Mouse (Mus musculus): ENCODE results near the gene Zfp414.

The Zfp414 gene

GRCm38 (mm10) chr17:33649781-33650475, 21.0 kb downstream of the Zfp414 start:
- no peak for DNase-seq (ENCODE audit: low read depth, low spot score)

DNA sequence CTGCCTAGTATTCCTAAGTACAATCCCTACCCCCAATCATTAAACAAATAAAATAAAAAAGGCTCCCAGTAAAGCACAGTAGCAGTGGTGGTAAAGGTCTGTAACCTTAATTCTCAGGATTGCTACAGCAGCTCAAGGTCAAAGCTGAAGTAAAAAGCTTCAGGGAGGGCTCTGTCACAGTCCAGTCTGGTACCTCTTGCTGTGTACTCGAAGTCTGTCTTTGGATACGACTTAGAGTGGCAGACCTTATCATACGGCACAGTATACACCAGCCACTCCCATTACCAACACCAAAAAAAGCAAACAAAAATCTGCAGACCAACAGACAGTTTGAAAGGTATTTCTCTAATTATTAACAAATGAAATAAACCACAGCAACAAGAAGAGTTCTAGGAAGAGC, 37.9 kb downstream of the Zfp414 start:
- no peak for DNase-seq (ENCODE audit: low read depth, low spot score)

DNA sequence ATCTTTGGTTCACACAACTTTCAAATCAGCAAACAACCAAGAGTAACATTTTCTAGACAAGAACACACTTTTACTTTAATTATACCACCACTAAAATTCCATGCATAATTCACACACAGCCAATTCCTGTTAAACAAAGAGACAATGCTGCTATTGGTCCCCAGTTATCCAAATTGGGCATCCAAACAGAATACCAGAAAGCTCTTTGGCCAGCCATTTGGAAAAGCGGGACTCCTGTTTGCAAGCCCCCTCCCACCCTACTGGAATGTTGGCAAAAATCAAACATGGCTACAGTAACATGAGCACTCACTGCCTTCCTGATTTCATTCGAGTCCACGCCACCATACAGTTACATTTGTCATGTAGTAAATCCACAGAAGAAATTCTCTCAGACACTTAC, 40.8 kb downstream of the Zfp414 start:
- DNase-seq (ENCODE audit: low read depth, low spot score): no peak

GRCm38 (mm10) chr17:33673837-33674236, 44.9 kb downstream of the Zfp414 start:
- DNase-seq (ENCODE audit: low read depth, low spot score): no peak

GRCm38 (mm10) chr17:33675452-33675851, 46.6 kb downstream of the Zfp414 start:
- DNase-seq (ENCODE audit: low read depth, low spot score): no peak

DNA sequence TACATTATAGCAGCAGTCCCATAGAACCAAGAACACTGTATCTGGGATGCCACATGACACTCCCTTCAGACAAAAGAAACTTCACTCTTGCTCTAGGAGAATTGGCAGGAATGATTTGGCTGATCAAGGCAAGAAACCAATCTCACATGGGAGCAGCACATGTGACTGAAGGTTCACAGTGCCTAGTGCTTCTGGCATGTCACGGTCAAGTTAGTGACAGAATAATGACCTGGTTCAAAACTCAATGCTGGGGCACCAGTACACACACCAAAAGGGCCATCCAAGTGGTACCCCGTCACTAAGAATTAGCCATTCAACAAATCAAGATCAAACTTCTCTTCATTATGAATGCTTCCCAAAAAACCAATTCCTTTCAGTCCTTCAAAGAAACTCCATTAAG, 47.2 kb downstream of the Zfp414 start:
- DNase-seq (ENCODE audit: low read depth, low spot score): no peak

GRCm38 (mm10) chr17:33678771-33679170, 49.9 kb downstream of the Zfp414 start:
- DNase-seq (ENCODE audit: low read depth, low spot score): no peak

All from ES-CJ7 (cell line).